Mouse (Mus musculus) heart, postnatal 10 days (tissue): ENCODE results near the gene Gypa. TPM values are rescaled to one million over a fixed set of nuclear protein-coding genes. Genes with fewer than 3 reads are reported as not detected.
A peak's percentile ranks its signal among the peaks of the same experiment; 100 is the strongest.

Experiments used
- DNase-seq, 2 experiments: peaks; one replicate each; pipeline ENCODE4 v3.0.0; 2021
- intact Hi-C: fragments of 180-260 bp; cut with DNase I; formaldehyde crosslinking; loops from one replicate; pipeline ENCODE4 v1.15.1; 2025
- total RNA-seq, 2 experiments: library from RNA; stranded (reverse); gene quantifications; 2 replicates each; pipeline ENCODE4 v1.2.3; 2021

Gypa gene
- total RNA-seq, result 1 to 10 TPM; 1.0 to 1.6 TPM

- intact Hi-C loops, result loop anchor here (1.0 to 10.0 kb wide), 2 partner anchors 195 to 501 kb away; no protein-coding TSS in a partner anchor
- DNase-seq, result peak; percentile 4 to 10
These were observed at the start of gene Gypa for GRCm38 (mm10) chr8:80493523-80494345. Gene Gypa (plus strand): TSS chr8:80493781.

GRCm38 (mm10) chr8:80444534-80445072 lies 49.0 kb upstream of the Gypa start:
- no peak for DNase-seq
- intact Hi-C loops, result no loop called here

- DNase-seq, result no peak
- intact Hi-C loops, result no loop called here
These were observed 46.4 kb upstream of the Gypa start for GRCm38 (mm10) chr8:80447217-80447616.

- DNase-seq, result no peak
- intact Hi-C loops, result no loop called here
These were observed 41.5 kb upstream of the Gypa start for GRCm38 (mm10) chr8:80451938-80452690.

DNA sequence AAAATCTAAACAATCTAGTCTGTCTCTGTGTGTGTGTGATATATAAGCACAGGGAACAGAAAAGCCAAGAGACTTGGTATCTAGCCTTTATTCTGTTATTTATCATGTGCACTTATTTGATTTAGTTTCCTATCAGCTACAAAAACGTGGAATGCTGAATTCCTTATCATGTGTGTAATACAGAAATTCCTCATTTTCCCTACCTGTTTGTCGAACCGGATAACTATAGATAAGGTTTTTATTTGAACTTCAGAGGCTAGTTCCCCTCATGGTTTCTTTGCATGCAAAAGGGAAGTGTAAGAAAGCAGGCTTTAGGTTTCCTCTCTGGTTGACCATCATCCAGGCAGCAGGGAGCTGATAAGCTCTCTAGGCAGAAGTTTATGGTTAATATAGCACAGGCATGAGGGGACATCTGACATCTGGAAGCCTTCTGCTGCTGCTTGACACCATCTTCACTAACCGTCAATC lies 30.1 kb upstream of the Gypa start:
- intact Hi-C loops, result no loop called here
- DNase-seq, result no peak

GRCm38 (mm10) chr8:80474971-80475370 lies 18.6 kb upstream of the Gypa start:
- intact Hi-C loops, result no loop called here
- peak; percentile 4 to 11 for DNase-seq

DNA sequence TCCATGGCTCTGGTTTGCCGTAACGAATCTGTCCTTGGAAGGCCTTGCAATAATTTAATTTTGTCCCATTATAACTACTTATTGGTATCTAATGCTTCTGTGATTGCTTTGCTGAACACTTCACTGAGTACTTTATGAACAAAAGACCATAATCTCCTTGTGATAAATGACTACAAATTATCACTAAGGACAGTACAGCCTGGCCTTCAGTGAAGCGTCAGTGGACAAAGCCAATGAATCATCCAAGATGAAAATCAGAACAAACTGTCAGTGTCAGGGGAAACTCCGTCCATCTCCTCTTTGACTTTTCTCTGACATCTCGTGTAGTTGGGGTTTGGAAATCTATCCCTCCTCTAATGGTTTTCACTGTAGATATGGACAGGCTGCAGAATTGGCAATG lies 15.4 kb upstream of the Gypa start:
- intact Hi-C loops, result no loop called here
- no peak for DNase-seq

- intact Hi-C loops, result no loop called here
- DNase-seq, result no peak
These were observed 14.5 kb upstream of the Gypa start for GRCm38 (mm10) chr8:80479129-80479528.

DNA sequence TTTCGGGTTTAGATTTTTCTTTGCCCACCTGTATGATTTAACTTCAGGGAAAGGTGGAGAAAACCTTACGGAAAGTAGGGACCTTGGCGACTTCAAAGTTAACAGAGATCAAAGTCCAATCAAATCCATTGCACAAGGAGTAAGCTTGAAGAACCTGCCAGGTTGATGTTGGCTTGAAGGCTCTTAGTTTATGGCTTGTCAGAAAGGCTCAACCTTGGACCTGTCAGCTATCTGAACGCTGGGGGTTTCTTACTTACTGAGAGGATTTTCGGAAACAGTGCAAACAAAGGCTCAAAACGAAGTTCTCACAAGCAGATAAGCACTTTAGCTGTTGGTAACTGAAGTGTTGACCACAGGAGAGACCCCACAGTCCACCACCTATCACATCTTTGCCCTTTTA lies 11.4 kb upstream of the Gypa start:
- intact Hi-C loops, result loop anchor here (5.0 kb wide), 1 partner anchor 895 kb away; no protein-coding TSS in a partner anchor
- DNase-seq, result no peak

DNA sequence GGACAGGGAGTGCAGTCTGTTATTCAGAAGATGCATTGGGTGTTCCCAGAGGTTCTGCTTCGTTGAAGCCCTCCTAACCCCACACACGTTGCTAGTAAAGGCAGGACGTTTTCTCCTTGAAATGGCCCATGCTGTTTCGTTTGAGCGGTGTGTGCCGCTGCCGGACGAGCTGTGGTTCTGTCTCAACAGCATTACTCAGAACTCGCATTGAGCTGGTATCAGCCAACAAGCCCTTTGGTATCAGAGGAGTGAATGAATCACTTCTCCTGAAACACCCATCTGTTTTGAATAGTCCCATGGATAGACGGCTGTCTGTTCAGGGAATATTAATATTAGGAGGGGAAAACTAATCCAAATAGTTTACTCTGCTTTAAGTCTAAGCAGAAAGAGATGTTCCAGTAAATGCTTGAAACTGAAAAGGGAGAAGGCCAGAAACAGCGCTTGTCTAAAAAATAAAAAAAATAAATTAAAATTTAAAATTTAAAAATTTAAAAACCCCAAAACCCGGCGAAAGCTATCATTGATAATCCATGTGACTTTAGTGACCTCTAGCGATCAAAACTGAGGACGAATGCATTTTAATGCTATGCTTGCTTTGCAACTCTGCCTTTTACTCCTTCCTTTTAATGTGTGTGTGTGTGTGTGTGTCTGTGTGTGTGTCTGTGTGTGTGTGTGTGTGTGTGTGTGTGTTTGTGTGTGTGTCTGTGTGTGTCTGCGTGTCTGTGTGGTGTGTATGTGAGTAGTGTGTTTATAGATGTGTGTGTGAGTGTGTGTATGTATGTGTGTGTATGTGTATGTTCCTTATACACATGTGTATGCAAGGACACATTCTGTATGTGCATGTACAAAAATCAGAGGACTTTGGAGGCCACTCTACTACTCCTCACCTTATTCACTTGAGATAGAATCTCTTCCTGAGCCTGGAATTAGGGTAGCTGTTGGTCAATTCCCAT lies 10.5 kb upstream of the Gypa start:
- intact Hi-C loops, result loop anchor here (1.0 to 5.0 kb wide), 2 partner anchors 749 to 896 kb away; no protein-coding TSS in a partner anchor
- DNase-seq, result peak; percentile 29 to 54

GRCm38 (mm10) chr8:80491562-80491961 lies 2.0 kb upstream of the Gypa start:
- no peak for DNase-seq
- intact Hi-C loops, result loop anchor here (10.0 kb wide), 1 partner anchor 503 kb away; no protein-coding TSS in a partner anchor

GRCm38 (mm10) chr8:80492987-80493441 lies 567 bp upstream of the Gypa start:
- DNase-seq, result peak; percentile 56 to 64
- intact Hi-C loops, result loop anchor here (1.0 to 10.0 kb wide), 2 partner anchors 195 to 502 kb away; no protein-coding TSS in a partner anchor

GRCm38 (mm10) chr8:80494346-80494660 lies 722 bp downstream of the Gypa start:
- intact Hi-C loops, result loop anchor here (10.0 kb wide), 1 partner anchor 500 kb away; no protein-coding TSS in a partner anchor
- DNase-seq, result no peak

- intact Hi-C loops, result loop anchor here (10.0 kb wide), 1 partner anchor 500 kb away; no protein-coding TSS in a partner anchor
- DNase-seq, result no peak
These were observed 1.2 kb downstream of the Gypa start for GRCm38 (mm10) chr8:80494819-80495218.

- DNase-seq, result no peak
- intact Hi-C loops, result loop anchor here (10.0 kb wide), 1 partner anchor 499 kb away; no protein-coding TSS in a partner anchor
These were observed 1.9 kb downstream of the Gypa start for GRCm38 (mm10) chr8:80495527-80495926.

- intact Hi-C loops, result loop anchor here (10.0 kb wide), 1 partner anchor 497 kb away; no protein-coding TSS in a partner anchor
- DNase-seq, result no peak
These were observed 3.7 kb downstream of the Gypa start for GRCm38 (mm10) chr8:80497323-80497722.

DNA sequence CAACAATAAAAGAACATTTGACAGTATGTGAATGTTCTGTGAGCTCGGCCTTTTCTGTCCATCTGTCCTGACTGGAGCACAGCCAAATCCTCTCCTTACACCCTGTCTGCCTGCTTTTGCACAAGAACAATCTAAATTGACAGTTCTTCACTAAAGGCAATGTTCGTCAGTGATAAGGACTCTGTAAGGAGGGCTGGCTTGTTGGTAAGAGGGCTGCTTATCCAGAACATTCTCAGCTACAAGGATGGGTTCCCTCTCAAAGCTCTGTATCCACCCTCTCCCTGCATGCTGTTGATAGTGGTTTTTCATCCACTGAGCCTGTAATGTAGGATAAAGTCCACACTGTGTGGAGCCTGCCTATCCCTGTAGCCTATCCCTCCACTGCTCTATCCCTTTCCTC lies 6.7 kb downstream of the Gypa start:
- DNase-seq, result no peak
- intact Hi-C loops, result no loop called here

DNA sequence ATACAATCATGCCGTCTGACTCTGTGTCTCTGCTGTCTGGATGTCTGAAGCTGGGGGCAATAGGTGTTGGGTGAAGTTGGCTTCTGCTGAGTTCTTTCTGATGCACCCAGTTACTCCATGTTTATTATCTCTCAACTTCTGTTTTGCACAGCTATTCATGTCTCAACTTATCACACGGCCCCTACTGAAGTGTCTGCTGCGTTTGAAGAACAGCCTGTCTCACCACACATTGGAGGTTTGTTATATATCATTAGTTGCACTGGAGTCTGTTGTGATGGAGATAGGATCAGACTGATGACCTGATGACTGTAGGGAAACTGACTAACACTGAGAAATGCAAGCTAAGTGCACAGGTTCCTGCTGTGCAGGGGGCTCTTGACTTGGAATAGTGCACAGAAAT lies 7.2 kb downstream of the Gypa start:
- DNase-seq, result no peak
- intact Hi-C loops, result no loop called here

DNA sequence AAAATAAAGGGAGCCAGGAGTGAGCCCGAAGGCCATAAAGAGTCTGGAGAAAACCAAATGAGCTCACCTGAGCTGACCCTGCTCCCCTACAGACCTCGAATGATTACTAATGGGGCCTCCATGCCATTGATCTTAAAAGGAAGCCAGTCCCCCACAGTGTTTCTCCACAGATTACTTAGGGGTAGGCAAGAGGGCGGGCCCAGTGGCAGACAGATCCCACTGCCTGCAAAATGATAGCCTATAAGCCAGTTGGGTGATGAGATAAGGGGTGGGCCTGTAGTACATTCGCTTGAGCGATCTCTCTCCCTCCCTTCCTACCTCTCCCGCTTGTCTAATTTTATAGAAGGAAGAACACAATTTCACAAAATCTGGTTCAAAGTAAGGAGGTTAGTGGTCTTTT lies 7.7 kb downstream of the Gypa start:
- DNase-seq, result no peak
- intact Hi-C loops, result no loop called here
